Mouse (Mus musculus): ENCODE results near the gene Lrrc27.

The Lrrc27 gene

DNA sequence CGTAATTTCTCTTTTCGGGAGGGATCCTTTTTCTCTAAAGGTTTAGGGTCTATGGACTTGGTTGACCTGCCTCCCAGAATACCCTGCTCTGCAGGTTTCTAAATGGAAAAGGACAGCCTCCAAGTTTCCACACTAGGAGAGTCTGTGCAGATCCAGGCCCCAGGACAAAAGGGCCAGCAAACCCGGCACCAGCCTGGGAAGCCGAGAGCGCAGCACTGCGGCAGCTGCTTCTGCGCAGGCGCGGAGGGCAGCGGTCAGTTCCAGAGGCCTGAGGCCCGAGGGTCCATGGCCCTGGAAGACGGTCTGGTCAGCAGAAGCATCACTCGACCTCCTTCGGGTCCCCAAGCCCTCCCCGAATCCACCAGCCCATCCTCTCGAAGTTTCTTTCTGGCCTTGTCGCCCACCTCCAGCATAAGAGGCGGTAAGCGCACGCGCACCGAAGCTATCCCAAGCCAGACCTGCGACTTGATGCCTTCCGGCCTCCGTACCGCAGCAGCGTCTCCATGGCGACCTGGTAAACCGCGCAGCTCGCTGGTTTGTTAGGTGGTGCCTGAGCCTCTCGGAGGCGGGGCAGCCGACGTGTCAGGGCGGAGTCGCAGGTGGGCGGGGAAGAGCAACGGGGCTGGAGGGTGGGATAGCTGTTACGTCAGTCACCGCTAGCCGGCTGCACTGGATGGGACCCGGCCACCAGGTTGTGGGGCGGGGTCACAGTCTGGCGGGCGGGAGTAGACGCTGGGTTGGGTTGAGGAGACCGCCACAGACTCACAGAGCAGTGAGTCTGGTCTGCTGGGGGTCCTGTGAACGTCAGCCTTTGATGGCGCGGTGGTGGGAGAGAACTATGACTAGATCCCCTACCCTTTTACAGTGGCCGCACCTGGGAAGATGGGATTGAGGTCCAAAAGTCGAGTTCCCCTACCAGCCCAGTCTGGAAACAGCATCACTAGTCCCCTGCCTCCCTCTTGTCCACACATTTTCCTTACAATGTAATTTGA is at the start of gene Lrrc27, which contains the start of gene Stk32c:
Gene Lrrc27, plus strand, starts transcription at position 235 of the 992 bp plus-strand sequence.
Gene Stk32c, minus strand, starts transcription at position 554 of the 992 bp plus-strand sequence.
- DNase-seq, result peak; percentile 95 to 97

DNA sequence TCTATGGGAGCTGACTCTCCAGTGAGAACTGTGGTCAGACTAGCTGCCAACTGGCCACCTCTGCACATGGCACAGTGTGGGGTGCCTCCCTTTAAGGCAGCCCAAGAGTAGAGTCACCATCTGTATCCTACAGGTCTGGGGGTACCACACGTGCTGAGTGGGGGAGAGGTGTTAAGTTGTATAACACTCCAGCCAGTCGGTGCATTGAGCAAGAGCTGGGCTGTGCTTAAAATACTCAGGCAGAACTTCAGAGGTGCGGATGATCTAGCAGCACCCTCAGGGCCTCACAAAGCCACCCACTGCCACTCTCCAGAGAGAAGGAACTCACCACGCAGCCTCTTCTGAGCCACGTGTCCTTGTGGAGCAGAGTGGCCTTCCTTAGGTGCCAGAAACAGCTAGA is 48.4 kb upstream of the Lrrc27 start:
- no peak for DNase-seq

DNA sequence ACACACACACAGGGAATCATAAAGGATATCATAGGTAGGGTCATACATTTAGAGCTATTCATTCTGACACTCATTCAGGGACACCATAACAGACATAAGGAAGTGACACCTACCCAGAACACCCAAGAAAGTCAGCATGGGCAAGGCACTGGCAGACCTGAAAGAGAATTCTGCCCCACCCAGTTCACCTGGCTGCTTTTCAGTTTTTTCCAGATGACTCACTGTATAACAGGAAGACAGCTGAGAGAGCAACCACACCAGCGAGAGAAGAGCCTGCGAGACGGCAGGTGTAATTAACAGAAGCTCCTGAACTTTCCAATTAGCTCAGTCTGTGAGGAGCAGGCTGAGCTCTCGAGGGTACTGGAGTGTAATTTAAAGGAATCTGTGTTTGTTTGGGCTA is 43.6 kb upstream of the Lrrc27 start:
- DNase-seq, result no peak

DNA sequence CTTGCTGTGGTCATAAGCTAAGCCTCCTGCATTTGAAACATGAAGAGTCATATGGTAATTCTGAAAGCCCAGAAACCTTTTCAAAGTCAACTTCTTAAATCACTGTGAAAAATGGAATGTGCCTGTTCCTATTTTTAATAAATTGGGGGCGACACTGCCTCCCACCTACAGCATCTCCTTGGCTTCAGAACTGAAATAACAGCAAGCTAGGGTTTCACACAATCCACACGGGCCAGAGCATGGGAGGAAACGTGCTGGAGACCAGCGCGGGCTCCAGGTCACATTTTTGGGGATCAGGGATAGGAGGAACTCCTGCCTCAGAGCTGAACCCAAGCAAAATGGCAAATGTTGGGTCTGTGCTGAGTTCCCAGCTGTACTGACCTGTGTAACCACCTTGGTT is 33.5 kb upstream of the Lrrc27 start:
- no peak for DNase-seq

DNA sequence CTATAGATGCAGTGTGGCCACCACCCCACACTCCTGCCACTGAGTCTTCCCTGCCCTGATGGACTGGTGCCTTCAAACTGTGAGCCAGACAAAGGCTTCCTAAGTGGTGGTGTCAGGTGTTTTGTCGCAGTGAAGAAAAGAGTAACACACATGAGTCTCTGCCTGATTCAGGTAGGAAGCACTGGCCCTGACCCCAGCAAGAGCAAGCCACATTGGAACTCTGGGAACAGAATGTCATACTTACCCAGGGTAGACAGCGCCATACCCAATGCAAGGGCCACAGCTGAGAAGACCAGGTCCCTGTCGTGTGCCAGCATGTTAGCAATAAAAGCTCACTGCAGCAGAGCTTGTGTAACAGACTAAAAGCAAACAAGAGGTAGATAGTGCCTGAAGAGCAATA is 32.7 kb upstream of the Lrrc27 start:
- no peak for DNase-seq

DNA sequence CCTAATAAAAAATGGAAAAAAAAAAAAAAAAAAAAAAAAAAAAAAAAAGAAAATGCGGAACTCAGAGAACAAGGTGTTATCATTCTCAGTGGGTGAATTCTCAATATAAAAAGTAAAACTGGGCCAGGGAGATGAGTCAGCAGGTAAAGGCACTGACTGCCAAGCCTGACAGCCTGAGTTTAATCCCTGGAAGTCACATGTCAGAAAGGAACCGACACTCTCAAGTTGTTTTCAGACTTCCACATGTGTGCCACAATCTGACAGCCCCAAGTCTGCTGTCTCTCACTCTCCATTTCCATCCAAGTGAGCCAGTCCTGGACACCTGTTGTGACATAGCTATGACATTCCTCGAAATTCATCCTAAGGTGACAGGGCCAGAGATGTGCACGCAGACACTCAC is 28.4 kb upstream of the Lrrc27 start:
- DNase-seq, result no peak

DNA sequence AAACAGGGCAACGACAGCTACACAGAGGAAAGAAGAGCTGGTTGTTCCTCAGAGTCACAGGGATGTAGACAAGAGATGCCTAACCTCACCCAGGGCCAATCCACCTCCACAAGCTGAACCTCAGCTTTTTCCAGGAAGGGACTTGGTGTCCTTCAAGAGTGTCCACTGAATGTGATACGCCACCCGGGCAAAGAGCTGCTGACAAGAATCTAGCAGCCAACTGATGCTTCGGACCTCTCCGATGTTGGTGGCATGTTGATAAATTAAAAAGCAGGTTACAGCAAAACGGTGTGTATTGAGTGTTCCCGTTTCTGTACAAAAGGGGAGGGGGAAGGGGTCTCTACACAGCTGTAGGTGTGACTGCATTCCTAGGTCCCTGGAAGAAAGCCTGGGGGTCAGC is 27.9 kb upstream of the Lrrc27 start:
- DNase-seq, result no peak

DNA sequence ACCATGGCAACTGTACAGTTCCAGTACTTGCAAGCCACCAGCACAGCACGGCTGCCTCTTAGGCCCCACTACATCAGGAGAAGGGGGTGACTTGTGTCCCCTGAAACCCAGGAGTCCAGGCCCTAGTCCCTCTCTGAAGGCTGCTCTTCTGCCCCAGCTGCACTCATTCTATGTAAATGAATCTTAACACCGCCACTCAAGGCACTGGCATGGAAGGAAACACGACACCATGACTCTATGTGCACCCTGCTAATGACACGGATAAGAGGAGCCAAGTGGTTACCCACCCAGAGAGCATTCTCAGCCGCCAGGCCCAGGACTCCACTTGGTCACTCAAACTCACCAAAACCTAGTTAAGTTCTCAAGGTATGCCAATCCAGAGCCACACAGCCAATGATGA is 26.8 kb upstream of the Lrrc27 start:
- no peak for DNase-seq

DNA sequence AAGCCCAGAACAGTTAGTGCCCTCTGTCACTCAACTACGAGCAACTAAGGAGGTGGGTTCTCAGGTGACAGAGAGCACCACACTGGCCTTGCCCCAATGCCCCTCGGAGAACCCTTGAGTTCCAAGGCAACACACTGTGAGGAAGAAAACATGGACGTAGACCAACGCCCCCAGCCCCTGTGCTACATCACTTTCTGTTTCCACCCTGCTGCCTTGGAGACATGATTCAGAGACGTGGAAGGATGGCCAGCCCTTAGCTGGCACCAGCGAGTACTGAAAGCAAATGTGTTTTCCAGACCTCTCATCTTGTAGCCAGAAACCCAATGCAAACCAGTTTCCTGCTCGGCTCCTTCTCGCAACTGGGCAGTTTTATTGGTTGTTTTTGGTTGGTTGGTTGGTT is 26.4 kb upstream of the Lrrc27 start:
- no peak for DNase-seq

DNA sequence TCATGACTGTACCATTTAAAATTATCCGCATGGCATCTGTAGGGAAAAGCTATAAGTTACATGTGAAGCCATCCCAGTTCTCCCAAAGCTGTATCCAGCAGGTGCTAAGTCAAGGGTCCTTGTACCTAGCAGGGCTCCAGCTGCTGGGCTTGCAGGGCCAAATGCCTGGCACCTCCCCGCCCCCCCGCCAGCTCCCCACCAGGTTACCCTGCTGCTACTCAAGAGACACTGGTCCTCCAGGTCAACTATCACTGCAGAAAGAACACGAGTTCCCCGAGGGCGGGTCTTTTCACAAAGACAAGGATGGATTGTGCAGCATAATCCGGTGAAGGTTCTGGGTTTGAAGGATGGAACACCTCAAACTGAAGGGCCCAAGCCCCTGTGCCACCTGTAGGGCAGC is 25.5 kb upstream of the Lrrc27 start:
- no peak for DNase-seq

DNA sequence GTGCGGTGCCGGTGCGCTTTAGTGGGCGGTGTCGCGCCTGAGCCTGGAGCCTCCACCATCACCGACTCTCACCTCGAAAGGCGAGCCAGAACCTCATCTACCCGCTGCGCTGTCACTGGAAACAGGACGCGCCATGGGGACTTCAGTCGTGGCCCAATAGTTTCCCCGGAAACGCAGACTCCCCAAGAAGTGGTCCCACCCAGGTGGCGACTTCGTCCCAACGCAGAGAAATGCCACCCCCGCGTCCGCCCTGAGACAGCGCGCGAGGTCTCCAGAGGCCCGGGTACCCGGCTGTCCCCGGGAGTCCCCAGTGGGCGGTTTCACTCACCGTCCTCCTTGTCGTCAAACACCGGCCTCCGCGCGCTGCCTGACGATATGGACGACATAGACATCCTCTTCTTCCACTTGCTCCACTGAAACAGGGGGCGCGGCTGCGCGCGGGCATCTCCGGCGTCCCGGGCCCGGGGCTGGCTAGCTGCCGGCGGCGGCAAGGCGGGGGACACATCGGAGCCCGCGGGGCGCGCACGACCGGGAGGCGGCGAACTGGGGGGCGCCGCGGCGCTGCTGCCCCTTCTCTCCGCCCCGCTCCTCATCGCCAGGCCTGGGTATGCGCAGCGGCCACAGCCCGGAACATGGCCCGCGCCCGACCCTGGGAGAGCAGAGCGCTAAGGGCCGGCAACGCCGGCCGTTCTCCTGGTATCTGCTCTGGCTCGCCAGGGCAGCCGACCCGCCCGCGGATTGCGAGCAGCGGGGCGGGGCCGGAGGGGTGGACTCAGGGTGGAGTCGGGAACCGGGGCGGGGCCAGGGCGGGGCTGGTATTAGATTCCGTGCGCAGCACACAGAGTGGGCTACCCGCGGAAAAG is 24.8 kb upstream of the Lrrc27 start:
- DNase-seq, result peak; percentile 84 to 86

DNA sequence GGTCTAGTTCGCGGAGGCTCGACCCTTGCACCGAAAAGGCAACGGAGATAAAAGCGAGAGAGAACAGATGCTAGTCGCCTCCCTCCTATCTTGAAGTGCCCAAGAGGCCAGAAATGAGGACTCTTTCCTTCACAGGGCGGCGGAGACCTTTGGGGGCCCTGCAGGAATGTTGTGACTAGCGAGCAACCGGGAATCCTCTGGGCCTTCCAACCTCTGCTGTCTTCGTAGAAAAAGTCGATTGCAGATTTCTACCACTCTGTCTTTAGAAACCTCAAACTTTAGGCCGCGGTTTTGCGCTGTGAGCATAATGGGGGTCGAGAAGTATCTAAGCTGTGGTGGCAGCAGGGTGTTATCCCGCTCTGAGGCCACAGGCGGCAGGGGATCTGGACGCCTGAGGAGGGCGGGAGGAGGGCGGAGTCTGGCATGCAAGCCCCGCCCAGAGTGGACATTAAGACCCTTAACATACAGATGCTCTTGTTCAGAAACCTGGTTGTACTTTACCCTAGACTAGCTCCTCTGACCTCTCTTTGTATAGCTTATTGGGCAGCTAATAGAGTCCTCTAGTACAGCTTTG is 24.1 kb upstream of the Lrrc27 start:
- peak in 1 of 2 experiments; percentile 32 for DNase-seq

DNA sequence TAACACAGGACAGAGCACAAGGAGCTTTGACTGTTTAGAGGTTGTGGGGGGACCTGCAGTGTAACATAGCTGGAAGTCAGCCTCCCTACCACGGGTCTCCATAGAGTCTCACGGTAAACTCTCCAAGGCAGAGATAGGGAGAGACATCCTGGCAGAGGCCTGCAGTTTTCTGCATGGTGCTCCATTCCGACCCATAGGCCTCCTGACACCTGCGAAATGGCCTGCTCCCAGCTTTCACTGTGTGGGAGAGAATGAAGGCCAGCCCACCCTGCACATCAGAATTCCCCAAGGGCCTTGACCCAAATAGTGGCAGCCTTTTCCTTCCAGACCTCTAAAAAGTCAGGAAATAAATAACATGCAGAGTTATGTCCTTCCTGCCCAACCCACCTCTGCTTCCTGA is 22.2 kb upstream of the Lrrc27 start:
- no peak for DNase-seq

DNA sequence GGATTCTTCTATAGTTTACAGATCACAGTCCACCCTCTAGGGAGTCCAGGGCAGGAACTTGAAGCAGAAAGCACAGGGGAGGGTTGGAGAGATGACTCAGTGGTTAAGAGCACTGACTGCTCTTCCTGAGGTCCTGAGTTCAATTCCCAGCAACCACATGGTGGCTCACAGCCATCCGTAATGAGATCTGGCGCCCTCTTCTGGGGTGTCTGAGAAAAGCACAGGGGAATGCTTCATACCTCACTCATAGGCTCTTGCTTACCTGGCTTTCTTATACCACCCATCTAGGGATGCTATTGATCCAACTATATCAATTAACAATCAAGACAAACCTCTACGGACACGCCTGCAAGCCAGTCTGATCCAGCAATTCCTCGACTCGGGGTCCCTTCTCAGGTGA is 21.2 kb upstream of the Lrrc27 start:
- no peak for DNase-seq

DNA sequence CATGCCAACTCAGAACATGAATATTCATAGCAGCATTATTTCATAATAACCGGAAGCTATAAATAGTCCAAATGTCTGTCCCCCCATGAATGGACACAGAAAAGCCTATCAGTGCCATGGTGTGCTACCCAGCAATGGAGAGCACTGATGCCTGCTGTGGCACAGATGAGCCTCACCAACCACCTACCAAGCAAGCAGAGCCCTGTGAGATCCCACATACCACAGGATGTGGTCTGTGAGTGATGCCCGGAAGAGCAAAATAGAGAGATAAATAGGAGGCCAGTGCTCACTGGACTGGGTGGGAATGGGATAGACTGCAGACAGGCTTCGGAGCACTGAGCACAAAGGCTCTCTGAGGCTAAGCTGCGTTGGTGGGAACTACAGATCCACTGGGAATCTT is 15.8 kb upstream of the Lrrc27 start:
- DNase-seq, result no peak

DNA sequence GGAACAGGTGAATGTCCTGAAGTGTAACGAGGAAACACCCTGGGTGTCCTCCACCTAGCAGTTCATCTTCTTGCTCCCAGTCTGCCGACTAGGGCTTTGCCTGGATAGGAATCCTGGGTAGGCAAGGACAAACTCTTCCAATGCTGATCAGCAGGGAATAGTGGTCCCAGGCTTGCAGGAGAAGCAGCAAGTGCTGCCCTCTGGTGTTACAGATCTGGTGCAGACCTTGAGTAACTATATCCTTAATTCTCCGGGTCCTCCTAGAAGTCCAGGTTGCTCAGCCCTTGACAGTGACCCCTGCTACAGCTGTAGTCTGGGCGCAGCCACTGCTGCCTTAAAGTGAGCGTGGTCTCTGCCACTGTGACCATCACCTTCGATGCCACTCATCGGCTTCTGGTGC is 12.7 kb upstream of the Lrrc27 start:
- DNase-seq, result peak; percentile 87 to 88

DNA sequence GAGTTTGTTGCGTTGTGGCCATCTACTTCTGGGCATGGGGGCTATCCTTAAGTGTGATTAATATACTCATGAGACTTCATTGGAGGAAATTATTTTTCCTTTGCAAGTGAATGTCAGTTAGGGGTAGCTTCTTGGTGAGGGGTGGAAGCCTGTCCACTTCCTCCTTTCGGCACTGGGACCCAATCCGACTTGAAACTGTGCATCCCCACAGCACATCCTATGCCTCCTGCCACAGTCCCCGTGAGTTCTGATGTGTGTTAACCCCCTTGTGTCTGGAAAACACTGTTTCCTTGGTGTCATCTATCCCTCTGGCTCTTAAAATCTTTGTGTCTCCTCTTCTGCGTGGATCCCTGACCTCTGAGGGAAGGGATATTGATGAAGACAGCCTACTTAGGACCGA is 11.6 kb upstream of the Lrrc27 start:
- no peak for DNase-seq

DNA sequence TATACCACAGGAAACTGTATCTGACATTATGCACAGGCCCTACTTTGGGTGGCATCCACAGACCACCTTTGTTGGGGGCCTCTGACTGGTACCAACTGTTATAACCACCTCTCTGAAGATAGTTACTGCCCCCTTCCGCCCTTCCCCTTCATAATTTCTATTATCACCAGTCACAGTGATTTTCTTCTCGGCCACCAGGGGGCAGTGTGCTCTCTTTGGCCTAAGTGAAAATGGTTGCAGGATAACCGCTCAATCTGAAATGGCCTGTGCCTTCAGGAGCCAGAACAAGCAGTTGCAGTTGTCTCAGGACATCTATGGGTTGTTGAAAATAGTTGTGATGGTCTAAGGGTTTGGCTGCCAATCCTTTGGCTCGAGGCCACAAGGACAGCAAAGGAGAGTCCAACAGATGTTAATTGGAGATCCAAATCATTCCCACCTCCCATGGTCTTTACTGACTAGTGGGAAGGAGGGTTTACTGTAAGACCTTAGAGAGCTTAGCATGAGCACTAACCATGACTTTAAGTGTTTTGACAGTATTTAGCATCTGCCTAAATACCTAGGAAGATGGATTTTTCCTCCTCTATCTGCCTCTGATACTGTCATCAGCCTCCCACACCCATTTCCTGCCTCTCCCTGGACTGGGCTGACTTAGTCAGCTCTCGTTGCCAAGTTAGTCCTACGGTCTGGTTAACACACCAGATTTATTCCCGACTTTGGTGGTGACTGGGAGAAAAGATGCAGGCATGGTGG is 4.6 kb upstream of the Lrrc27 start:
- peak; percentile 65 to 73 for DNase-seq

DNA sequence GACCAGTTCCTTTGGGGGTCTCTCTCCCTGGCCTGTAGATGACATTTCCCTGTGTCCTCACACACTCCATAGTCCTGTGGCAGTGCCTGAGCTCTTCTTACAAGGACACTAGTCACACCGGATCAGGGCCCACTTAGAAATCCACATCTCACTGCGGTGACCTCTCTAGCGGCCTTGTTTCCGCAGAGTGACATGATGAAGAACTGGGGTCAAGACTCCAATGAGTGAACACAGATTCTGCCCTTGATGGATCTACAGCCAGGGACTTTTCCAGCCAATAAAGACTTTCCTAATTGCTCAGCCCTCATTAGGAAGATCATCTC is 4.1 kb upstream of the Lrrc27 start:
- no peak for DNase-seq

DNA sequence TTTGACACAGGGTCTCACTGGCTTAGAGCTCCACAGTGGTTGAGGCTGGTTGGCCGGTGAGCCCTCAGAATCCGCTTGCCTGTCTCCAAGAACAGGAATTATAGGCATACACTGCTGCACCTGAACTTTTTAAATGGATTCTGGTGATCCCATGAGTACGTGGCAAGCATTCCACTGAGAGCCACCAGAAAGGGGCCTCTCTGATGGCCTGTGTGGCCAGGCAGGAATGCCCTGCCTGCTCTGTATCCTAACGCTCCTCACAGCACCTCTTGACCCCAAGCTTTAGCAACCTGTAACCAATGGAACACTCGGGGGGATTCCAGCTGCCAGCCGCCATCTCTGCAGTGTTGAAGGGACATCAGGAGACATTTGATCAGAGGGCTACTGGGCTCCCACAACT is 1.0 kb upstream of the Lrrc27 start:
- DNase-seq, result no peak

DNA sequence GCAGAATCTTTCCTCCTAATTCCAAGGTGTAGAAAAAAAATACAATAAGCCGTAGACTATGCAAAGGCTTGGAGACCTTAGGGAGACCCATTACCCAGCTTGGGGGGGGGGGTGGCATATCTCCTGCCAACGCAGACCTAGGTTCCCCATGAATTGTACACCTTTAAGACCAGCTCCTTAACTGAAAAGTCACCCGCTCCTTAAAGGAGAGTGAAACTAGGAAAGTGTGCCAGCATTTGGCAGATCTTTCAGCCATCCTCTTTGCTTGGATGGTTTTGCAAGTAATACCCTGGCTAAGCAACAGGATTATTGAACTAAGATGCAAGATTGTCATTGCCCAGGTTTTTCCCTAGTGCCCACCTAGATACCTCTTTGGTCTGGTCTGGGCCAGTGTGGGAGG is 963 bp downstream of the Lrrc27 start:
- peak; percentile 26 to 40 for DNase-seq

DNA sequence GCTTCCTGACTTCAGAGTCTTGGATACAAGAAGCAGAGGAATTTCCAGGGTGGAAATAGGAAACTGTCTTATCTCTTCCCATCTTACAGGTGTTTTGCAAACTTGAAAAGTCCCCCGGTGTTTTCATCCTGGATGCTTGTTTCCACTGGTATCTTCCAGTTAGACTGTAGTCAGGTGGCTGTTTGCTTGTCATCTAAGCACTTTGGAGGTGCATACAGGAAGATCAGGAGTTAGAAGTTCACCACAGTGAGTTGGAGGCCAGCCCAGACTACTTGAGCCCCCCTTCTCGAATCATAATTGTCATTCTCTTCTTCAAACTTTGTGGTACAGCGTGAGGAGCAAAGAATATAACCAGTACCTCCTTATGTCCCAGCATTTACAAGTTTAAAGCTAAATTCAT is 1.4 kb downstream of the Lrrc27 start:
- DNase-seq, result no peak
